8 mouse cellular contexts compared by ENCODE assay signal in the genomic region with DNA sequence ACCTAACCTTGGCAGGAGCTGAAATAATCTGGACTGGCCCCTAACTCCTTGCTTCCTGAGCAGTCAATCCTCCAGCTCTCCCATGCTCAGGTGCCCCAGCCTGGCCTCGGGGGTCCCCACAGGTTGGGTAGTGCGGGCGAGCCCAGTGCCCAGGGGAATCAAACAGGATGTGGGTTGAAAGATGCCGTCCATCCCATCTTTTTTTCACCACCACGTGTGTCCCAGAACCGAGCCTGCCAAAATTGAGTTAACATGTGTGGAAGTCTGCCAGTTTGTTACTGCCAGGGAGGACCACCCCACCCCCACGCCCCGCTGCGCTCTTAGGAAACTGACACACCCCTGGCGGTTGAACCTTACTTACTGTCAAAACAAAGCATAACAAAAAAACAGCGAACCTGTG. TPM values are rescaled to one million over a fixed set of nuclear protein-coding genes. Genes with fewer than 3 reads are reported as not detected.
DNase-seq lines count a peak whose midpoint lies in the region; ATAC-seq and TF ChIP-seq lines count a peak whose summit lies in the region.

No protein-coding gene starts in this region.

- peaks cover 20% of the 10 kb centered on the region for H3K27me3 ChIP-seq in erythroblast, embryonic 14.5 days (ENCODE audit: control insufficient read depth)
- H3K27me3 ChIP-seq in intestine, embryonic 14.5 days (replicated peaks; ENCODE audit: control insufficient read depth, insufficient read depth, low read length), result peaks cover 41% of the 10 kb centered on the region
- H3K27me3 ChIP-seq in liver, postnatal 0 days (ENCODE audit: insufficient read depth, low read length), result 0 out of 2 replicates have a peak, but pooled peaks cover 2% of the 10 kb centered on the region

- H3K4me2 ChIP-seq in intestine, embryonic 14.5 days (ENCODE audit: low read length), result peak overlapping the region; percentile 65
- H3K4me2 ChIP-seq in liver, postnatal 0 days (ENCODE audit: low read depth, low read length), result peak overlapping the region; percentile 83

- ATAC-seq in intestine, embryonic 14.5 days (replicated peaks; ENCODE audit: low FRiP score, low TSS enrichment, low read depth), result no peak
- ATAC-seq in liver, postnatal 0 days, result peak; percentile 36

- peak overlapping the region; percentile 85 for H3K4me3 ChIP-seq in erythroblast, embryonic 14.5 days (replicated peaks)
- peak overlapping the region; percentile 56 for H3K4me3 ChIP-seq in intestine, embryonic 14.5 days (ENCODE audit: low read depth, low read length)
- H3K4me3 ChIP-seq in liver, postnatal 0 days (ENCODE audit: low read depth, low read length), result peak overlapping the region; percentile 62
- peak overlapping the region; percentile 85 for H3K4me3 ChIP-seq in olfactory bulb, adult 2 months (ENCODE audit: insufficient read depth, low read depth, low read length)

- TF ChIP-seq EP300 in liver, postnatal 0 days (IDR thresholded peaks at IDR 0.05; ENCODE audit: low read depth), result no peak

- DNase-seq in urinary bladder, postnatal 25 days (ENCODE audit: low spot score), result peak; percentile 23
- DNase-seq in urinary bladder, postnatal 4 days (ENCODE audit: low spot score in 2 of 2), result no peak
- DNase-seq in intestine, embryonic 14.5 days (ENCODE audit: low spot score), result no peak
- peak; percentile 64 for DNase-seq in liver, postnatal 0 days
- no peak for DNase-seq in urinary bladder, postnatal 36 days (ENCODE audit: low spot score in 2 of 2)
- DNase-seq in left cerebral cortex, postnatal 14 days (ENCODE audit: low spot score in 2 of 2), result no peak

- no peak overlapping the region for H3K27ac ChIP-seq in intestine, embryonic 14.5 days (ENCODE audit: low read depth)
- H3K27ac ChIP-seq in liver, postnatal 0 days (ENCODE audit: low read depth), result peak overlapping the region; percentile 68
- H3K27ac ChIP-seq in olfactory bulb, adult 2 months (ENCODE audit: insufficient read depth, low read depth, low read length), result no peak overlapping the region

- peaks cover 42% of the 10 kb centered on the region for H3K4me1 ChIP-seq in erythroblast, embryonic 14.5 days (ENCODE audit: control insufficient read depth)
- peaks cover 12% of the 10 kb centered on the region for H3K4me1 ChIP-seq in intestine, embryonic 14.5 days (replicated peaks; ENCODE audit: control insufficient read depth, insufficient read depth, low read length)
- peaks cover 43% of the 10 kb centered on the region for H3K4me1 ChIP-seq in liver, postnatal 0 days (ENCODE audit: insufficient read depth)
- peaks cover 15% of the 10 kb centered on the region for H3K4me1 ChIP-seq in olfactory bulb, adult 2 months (ENCODE audit: control insufficient read depth, insufficient read depth, low read length)

- intact Hi-C loops in left cerebral cortex, postnatal 14 days (cut with DNase I), result no loop called here

- 6% methylated on average over 11 of the region's 11 CpGs for WGBS in intestine, embryonic 14.5 days
- 0% methylated on average over 11 of the region's 11 CpGs for WGBS in liver, postnatal 0 days (ENCODE audit: insufficient replicate concordance)
- 6% methylated on average over 11 of the region's 11 CpGs for WGBS in olfactory bulb, adult 2 months

- H3K36me3 ChIP-seq in erythroblast, embryonic 14.5 days (ENCODE audit: control insufficient read depth), result peaks cover 10% of the 10 kb centered on the region
- no peaks in the 10 kb centered on the region for H3K36me3 ChIP-seq in intestine, embryonic 14.5 days (ENCODE audit: control insufficient read depth, insufficient read depth, low read length)
- H3K36me3 ChIP-seq in liver, postnatal 0 days (replicated peaks; ENCODE audit: insufficient read depth, low read length), result no peaks in the 10 kb centered on the region

- TF ChIP-seq POLR2A in olfactory bulb, adult 2 months (IDR thresholded peaks at IDR 0.05; ENCODE audit: insufficient read depth, low read depth, low read length), result no peak

- H3K9ac ChIP-seq in intestine, embryonic 14.5 days (ENCODE audit: low read length), result peak overlapping the region; percentile 58; the same call in 1 of the 2 replicates
- H3K9ac ChIP-seq in liver, postnatal 0 days (replicated peaks), result peak overlapping the region; percentile 67

- TF ChIP-seq CTCF in liver, postnatal 0 days (IDR thresholded peaks at IDR 0.05; ENCODE audit: low read depth), result peak; percentile 38; the same call in 1 of the 2 replicates
- TF ChIP-seq CTCF in olfactory bulb, adult 2 months (IDR thresholded peaks at IDR 0.05; ENCODE audit: insufficient read depth, low read depth, low read length), result no peak

- H3K9me3 ChIP-seq in erythroblast, embryonic 14.5 days (ENCODE audit: control insufficient read depth, low read length), result no peaks in the 10 kb centered on the region
- H3K9me3 ChIP-seq in intestine, embryonic 14.5 days (ENCODE audit: control insufficient read depth, low read length), result no peaks in the 10 kb centered on the region
- no peaks in the 10 kb centered on the region for H3K9me3 ChIP-seq in liver, postnatal 0 days (ENCODE audit: low read length)

RNA-seq across cellular contexts. Expression of a gene that starts 0.8 kb away (rescaled TPM):
- polyA plus RNA-seq in erythroblast, embryonic 14.5 days (2012), result 0.53 and 0.60 TPM in 2 replicates
- polyA plus RNA-seq in intestine, embryonic 14.5 days (2014; fragmentation: Nextera tagmentation; extraction: Ambion mirVana), result 2.1 and 2.8 TPM in 2 replicates
- polyA plus RNA-seq in liver, postnatal 0 days (2015; fragmentation: Nextera tagmentation; extraction: Ambion mirVana), result 9.4 and 10.6 TPM in 2 replicates
- 39.1 TPM in 1 of 2 replicates, not detected in the other for polyA plus RNA-seq in olfactory bulb, adult 2 months (2012; ENCODE audit: insufficient read depth, insufficient read length, low replicate concordance, missing spikeins)
- 1 to 10 TPM; 7.4 to 9.1 TPM for total RNA-seq in left cerebral cortex, postnatal 14 days (2021)

RNA-seq across cellular contexts. Expression of a gene that starts 29.7 kb away (rescaled TPM):
- polyA plus RNA-seq in erythroblast, embryonic 14.5 days (2012), result not detected in 2 replicates
- polyA plus RNA-seq in intestine, embryonic 14.5 days (2014; fragmentation: Nextera tagmentation; extraction: Ambion mirVana), result 0.12 and 0.27 TPM in 2 replicates
- not detected in 2 replicates for polyA plus RNA-seq in liver, postnatal 0 days (2015; fragmentation: Nextera tagmentation; extraction: Ambion mirVana)
- not detected in 2 replicates for polyA plus RNA-seq in olfactory bulb, adult 2 months (2012; ENCODE audit: insufficient read depth, insufficient read length, low replicate concordance, missing spikeins)
- total RNA-seq in left cerebral cortex, postnatal 14 days (2021), result 10 to 100 TPM; 71.2 to 75.7 TPM

Comparison
In these comparisons a context has a peak if more than half of its experiments do, and no peak if none do; other contexts are left out.
1. DNase-seq: peak in urinary bladder, postnatal 25 days (single experiment) and liver, postnatal 0 days (single experiment); none in urinary bladder, postnatal 4 days (0 of 2), intestine, embryonic 14.5 days (single experiment), urinary bladder, postnatal 36 days (0 of 2) and left cerebral cortex, postnatal 14 days (0 of 2).
2. Peak in every context shown above with its lines, with median percentiles within 50 percentile points of each other: H3K4me3 ChIP-seq.